Mouse (Mus musculus) adrenal gland, postnatal 25 days (tissue): Measurements from ENCODE around the gene Pon2. TPM values are rescaled to one million over a fixed set of nuclear protein-coding genes. Genes with fewer than 3 reads are reported as not detected.

ENCODE experiments used
- DNase-seq: peaks from one replicate; pipeline ENCODE4 v3.0.0; 2021; ENCODE audit warnings: mixed read lengths
- total RNA-seq: library from RNA; stranded (reverse); gene quantifications from 2 replicates; pipeline ENCODE4 v1.2.3, GENCODE M21; 2021

The Pon2 gene
- total RNA-seq, 1 experiment from 2014 or later = 47.6 TPM

DNA sequence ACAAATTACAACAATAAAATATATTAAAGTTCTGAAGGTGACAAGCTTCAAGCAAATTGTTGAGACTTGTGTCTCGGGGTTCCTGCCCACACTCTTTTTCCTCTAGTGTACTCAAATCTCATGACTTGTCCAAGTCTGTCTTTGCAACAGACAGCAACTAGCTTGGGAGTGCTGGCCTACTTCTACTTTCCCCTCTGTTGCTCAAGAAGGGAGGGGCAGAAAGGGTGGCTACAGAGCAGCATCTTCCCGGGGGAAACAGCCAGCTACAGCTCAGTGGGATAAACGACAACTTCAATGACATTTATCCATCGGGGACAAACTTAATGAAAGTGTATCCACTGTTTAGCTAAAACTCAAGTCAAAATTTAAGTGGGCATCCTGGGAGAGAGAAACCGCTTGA, 5.4 kb downstream of the Pon2 start:
- no peak for DNase-seq

DNA sequence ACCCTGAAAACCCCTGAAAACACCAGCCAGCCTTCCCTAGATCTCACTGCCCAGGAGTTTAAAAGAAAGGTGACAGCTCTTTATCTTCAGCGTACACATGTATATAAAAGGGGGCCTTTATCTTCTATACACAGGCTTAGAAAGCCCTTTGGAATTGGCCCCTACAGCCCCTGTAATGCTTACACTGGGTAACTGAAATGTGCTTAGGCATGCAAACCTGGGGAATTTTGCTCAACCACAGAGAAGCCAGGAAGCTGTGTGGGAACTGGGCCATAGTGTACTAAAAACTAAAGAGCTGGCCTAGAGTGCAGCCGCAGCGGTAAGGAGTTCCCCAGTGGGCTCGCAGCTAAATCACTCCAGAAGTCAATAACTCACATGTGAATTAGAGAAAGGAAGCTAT, 6.8 kb downstream of the Pon2 start:
- DNase-seq = no peak

DNA sequence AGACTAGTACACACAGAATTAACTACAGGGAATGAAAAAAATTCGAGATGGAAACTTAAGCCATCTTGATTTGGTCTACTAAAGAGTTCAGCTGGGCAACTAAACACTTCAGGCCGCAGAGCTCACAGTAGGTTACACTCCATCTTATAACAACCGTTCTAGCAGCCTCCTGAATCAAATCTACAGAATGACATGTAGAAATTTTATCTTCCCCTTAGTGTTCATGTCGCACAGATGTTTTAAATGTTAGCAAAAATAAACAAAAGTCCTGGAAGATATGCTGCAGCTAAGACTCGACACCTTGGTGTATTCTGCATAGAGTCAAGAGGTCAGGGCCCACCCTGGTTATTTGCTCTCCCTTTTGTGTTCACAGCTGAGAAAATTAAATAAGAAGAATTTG, 10.3 kb downstream of the Pon2 start:
- DNase-seq = no peak

DNA sequence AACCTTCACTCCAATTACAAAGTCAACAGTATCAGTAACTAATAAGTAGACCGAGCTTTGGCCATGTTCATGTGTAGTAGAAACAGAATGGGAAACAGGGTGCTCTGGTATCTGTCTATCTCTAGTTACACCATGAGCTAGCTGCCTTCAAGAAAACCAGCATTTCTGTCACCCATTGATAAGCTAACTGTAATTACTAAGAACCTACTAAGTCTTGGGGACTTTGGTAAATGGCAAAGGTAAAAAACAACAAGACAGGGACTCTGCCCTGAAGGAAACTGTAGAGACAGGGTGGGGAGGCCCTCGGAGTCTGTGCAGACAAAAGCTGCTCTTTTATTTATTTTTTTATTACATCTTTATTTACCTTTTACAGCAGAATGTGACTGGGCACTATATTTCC, 10.9 kb downstream of the Pon2 start:
- no peak for DNase-seq

- DNase-seq = no peak
Observed at GRCm38 (mm10) chr6:5282418-5282817, 15.8 kb downstream of the Pon2 start.

DNA sequence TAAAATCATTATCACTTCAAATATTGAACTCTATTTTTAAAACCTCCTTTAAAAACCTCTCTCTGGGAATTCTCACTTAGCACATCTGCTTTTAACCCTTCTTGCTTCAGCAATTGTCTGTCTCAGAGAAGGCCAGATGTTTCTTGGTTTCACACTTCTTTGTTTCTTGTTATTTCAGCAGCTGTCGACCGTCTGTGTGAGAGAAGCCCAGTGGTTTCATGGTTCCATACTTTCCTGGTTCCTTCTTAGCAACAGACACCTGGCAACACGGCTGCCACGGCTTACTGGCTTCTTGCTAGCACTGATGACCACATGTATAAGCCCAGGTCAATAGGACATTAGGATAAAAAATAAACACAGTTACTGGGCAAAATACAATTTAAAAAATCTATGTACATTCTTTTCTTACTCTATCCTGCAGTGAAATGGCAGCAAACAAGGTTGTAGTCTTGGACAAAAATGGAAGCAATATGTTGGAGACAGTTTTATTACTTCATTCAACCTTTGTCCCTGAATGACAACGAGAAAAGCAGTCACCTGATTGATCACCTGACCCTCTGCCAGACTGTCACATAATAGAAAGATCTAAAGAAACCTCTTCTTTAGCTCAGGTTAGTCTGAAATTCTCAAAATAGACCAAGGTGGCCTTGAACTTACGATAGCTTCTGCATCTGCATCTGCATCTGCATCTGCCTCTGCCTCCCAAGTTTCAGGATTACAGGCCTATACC, 17.5 kb downstream of the Pon2 start:
- no peak for DNase-seq

GRCm38 (mm10) chr6:5277972-5278371, 20.3 kb downstream of the Pon2 start:
- DNase-seq = no peak

DNA sequence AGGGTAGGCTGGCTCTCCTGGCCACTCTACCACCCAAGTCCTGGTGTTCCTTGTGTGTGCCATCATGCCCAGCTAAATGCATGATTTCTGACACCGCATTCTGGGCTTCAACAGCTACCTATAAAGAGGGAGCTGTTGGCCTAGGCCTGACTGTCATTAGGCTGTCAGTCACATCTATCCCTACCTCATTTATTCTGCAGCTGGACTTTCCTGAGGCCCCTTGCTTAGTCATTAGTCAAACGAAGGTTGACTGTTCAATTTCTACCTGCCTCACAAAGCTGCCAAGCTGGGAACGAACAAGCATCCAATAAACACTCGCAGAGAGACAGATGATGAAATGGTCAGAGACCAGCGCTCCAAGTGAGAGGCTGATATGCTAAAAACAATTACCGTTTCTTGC, 28.6 kb downstream of the Pon2 start:
- no peak for DNase-seq

DNA sequence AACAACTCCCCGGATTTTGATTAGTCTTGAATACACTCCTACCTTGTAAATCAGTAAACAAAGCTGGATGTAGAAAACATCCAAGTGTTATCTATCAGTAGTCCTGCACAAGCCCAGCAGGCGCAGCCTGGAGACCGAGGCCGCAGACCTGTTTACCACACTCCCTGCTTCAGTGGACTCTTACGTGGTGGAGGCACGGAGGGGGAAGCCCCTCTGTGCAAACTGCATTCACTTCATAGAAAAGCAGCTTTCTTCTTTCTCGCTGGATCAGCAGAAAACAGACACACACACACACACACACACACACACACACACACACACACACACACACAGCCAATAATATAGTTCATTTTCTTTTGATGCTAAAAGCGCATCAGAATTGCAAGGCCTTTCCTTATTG, 33.5 kb downstream of the Pon2 start:
- DNase-seq = no peak

DNA sequence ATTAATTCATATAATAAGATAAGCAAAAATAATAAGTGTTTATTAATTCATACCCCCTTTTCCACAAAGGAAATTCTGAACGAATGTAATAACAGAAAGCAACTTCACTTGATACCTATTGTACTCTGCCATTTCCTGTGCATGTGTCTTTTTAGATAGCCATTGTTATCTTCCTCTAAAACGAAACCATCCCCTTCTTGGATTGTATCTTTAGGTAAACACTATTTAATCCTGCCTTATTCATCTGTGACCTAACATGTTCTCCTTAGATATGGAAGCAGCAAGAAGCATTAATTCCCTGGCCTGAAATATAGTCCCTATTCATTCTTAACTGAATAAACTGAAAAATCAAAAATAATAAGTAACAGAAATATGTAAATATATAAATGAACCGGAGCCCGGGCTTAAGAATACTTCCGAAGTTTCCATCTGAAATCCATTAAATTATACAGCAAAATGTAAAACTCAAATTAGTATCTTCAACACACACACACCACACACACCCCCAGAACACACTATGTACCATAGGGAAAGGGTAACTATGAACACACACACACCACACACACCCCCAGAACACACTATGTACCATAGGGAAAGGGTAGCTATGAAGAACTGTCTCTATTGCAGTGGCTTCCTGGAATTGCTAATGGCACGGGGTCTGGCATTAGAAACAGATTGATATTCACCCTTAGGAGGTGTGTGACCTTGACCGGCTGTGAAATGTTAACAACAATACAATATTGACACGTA, 34.8 kb downstream of the Pon2 start:
- DNase-seq = no peak

- DNase-seq = no peak
Observed at GRCm38 (mm10) chr6:5262322-5263249, 35.7 kb downstream of the Pon2 start.

DNA sequence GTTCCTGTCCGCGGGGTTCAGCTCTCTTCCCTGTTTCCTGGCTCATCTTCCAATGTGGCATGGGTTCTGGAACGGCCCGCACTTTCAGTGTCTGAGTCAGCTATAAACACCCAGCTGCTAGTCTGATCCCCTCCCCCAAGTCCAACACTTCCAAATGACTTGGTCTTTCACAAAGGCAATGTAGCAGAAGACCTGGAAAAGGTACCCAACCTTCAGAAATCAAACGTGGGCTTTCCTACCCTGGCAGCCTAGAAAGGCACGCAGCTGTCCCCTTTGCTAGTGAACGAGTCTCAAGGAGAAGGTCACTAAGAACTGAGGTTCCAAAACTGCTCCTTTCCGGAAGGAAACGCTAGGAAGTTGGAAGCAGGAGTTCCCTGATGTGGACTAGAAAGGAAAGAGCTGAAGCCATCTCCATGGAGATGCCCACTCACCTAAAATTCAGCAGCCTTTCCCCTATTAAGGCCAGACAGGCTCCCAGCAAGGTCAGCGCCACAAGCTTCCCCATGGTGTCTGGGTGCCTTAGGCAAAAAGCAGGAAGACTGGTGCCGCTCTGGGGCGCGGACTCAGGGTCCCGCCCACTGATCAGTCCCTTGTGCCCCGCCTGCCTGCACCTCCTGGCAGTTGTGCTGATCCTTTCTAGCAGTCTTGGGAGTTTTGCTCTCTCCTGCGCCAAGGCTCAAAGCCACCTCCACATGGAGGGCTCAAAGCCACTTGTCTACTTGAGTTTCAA, 42.4 kb downstream of the Pon2 start, which contains the start of gene Pon3:
Gene Pon3 (minus strand): TSS at position 565 of the 730 bp plus-strand sequence.
- DNase-seq = peak; percentile 77

DNA sequence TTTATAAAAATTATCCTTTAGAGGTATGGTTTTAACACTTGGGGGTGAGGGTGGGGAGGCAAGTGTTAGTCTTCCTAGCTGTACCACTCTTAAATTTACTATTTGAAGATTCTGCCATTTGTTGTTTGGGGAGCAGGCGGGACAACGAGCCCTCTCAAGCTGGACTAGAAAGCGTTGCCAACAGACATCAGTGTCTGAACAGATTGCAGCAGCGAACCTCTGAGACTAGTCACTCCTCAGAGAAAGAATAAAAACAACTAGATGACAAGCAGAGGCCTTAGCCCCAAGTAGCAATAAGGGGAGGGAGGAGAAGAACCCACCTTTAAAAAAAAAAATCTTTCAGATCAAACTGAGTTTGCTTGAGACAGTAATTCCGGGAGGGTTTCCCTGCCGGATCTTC, 43.0 kb downstream of the Pon2 start:
- no peak for DNase-seq

DNA sequence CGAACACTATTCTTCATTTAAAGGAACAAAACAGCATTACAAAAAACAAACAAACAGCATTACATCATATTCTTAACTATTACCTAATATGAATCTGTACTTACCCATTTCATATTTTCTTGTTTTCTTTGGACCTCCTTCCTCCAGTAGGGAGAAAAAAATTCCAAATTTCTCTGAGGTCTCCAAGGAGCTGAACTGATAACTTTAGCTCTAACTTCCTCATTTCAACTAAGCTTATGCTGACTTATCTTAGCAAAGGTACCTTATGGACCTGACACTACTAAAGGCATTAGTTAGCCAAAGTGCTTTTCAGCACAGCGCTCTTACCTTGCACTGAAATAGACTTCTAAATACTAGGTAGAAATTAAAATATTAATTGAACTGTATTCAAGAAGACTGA, 43.4 kb downstream of the Pon2 start:
- no peak for DNase-seq

GRCm38 (mm10) chr6:5245926-5246325, 52.3 kb downstream of the Pon2 start:
- DNase-seq = no peak

DNA sequence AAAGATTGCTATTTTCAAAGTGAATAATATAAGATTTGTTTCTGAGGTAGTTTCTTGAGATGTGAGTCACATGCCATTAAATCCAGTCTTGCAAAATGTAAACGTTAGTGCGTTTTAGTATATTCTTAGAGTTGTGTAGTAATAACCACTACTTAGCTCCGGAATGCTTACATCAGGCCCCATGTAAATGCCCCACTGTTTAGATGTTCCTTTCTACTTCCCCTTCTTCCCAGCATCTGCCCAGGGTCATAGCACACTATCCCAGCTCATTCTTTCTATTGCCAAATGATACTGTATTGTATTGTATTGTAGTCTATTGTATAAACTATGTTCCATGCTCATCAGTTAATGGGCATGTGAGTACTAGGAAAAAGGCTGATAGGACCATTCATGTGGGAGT, 59.5 kb downstream of the Pon2 start:
- DNase-seq = no peak

- DNase-seq = no peak
Observed at GRCm38 (mm10) chr6:5237510-5237909, 60.7 kb downstream of the Pon2 start.

- DNase-seq = no peak
Observed at GRCm38 (mm10) chr6:5236843-5237371, 61.3 kb downstream of the Pon2 start.

DNA sequence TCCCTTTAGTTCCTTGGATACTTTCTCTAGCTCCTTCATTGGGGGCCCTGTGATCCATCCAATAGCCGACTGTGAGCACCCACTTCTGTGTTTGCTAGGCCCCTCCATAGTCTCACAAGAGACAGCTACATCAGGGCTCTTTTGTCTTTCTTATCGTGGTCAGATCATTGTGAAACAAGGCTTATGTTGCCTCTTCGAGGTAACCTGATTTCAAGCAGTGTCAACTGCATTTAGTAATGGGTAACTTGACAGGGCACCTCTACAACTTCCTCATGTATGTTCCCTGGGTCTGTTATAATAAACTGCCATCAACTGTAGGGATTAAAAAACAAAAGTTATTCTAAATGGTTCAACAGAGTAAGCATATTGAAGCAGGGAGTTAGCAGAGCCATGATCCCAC, 63.7 kb downstream of the Pon2 start:
- DNase-seq = no peak

DNA sequence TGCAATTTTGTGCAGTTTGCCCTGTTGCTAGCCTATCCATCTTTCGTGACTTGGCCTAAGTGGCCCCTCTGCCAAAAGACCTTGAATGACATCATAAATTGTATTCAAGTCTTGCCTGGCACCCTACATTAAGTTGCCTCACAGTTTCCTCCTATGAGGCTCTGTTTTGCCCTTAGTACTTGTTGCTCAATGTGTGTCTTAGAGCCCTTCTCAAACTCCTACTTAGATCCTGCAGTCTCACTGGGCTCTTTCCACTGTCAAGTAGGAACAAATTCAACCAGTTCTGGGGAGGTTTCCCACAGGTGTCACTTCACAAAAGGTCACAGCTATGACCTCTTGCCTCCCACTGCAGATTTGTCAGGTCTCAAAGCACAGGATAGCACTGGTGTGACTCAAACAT, 64.4 kb downstream of the Pon2 start:
- DNase-seq = peak; percentile 2

DNA sequence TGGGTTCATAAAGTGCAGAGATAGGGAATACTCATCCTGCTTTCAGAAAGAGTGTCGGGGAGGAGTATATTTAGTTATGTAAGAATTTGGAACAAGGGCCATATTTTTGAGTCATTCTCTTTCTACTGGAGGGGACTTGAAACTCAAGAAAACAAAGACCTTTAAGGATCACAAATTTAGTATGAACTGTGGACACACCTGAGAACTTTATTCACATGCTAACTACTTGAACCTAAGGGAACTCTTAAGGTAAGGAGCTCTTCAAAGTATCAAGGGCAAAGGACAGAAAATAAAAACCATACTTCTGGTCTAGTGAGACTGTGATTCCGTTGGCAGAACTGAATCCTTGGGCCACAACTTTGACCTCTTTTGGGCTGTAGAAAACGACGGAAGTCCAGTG, 66.2 kb downstream of the Pon2 start:
- DNase-seq = no peak

DNA sequence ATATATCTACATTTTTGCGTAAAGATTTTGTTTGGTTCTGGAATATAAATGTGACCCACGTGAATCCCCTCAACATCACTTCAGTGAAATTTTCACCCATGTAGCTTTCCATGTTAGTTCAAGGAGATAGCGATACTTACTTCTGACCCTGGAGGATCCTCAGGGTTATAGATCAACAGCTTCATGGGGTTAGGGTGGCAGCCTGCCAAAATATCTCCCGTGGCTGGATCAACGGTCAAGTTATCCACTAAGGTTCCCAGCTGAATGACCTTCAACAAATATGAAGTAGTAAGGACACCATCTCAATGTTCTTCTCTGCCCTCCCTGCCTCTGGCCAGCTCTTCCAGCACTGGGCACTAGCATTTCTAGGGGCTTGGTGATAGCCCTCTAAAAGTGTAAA, 68.0 kb downstream of the Pon2 start:
- peak; percentile 5 for DNase-seq
